Mouse (Mus musculus) spleen, postnatal 4 days (tissue): ENCODE data around the gene Lrrn1.

Experiments used
- DNase-seq, 2 experiments: peaks; one replicate each; pipeline ENCODE4 v3.0.0; 2022; ENCODE audit warnings: low spot score in 2 of 2

The Lrrn1 gene

DNA sequence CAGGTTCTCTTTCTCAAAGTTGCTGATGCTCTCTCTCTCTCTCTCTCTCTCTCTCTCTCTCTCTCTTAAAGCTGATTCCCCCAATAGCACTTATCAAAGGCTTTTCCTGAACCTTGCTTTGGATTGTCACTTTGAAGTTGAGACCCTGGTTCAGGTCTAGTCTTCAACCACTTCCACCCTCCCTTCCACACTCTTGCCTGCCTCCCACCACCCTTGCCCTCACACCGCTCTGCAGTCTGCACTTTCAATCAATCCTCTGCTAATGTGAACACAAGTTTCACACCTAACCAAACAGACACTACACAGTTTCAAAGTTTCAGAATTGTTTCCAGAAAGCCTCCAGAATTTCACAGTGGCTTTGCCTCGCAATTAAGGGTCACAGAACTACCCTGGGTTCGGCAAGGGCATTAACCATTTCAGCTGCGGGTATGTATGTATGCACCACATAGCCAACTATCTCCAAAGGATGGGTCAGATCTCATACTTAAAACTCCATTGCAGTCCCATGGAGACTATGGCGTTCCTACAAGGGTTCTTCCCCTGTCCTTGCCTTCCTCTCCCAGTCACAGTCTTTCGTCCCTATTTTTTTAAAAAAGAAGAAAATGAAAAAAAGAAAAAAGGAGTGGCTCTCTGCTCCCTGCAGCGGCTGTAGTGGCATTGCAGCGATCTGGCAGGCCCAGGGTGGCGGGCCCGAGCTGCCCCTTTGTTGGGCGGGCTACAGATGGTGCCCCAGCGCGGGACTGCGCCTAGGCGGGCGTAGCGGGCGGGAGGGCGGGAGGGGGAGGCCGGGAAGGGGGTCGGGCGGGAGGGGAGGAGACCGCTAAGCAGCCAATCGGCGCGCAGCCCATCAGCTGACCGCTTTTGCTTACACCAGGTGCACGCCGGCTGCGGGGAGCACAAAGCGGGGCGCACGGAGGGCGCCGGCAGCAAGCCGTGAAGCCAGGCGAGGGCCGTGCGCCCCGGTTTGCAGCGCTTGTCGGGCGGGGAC is at the start of gene Lrrn1:
TSS of gene Lrrn1 (plus strand) at position 892 of the 988 bp plus-strand sequence.
- DNase-seq, result no peak

DNA sequence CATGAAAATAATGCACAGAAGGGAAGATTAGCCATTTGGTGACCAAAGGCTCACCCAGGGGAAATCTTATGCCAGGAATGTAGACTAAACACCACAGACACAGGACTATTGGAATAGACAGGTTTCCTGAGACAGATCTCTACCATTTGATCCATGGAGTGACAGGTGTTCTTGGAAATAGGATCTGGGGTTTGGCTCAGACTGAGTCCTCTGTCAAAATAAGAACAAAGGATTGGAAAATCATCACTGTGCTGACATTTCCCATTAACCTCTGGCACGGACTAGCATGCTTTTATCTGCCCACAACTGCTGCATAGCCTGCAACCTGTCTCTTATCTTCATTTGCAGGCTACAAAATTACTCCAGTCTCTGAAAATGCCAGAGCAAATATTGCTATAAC is 35.1 kb upstream of the Lrrn1 start:
- no peak for DNase-seq

DNA sequence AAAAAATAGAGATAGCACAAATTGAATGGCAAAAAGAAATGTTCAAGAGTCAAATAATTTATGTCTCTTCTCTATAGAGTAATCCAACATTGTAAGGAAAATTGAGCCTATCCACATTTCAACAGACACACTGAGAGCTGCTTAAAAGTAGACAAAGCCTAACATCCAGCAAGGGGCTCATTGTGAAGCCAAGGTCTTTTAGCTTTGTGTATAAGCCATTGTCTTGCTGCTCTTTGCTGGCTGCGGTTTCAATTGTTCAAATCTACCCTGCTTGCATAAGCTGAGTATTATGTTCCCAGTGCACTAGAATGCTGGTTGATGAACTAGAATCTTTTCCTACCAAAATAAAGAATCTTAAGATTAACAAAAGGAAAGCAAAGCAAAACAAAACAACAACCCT is 33.7 kb upstream of the Lrrn1 start:
- no peak for DNase-seq

DNA sequence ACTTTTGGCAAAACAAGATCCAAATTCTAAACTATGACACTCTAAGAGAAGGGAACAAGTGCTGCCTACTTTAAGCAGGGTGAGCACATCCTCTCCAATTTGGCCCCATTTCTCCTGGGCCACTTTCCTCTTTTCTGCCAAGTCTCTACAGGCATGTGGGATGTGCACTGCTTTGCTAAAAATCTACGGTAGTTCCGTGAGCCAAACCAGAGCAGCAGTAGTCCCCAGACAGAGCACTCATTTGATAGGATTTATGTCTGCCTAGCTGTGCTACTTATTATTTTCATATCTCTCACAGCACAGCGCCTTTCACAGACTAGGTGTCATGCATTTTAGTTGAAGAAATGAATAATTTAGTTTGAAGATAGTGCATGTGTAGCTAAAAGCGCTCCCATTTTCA is 15.9 kb upstream of the Lrrn1 start:
- DNase-seq, result no peak

DNA sequence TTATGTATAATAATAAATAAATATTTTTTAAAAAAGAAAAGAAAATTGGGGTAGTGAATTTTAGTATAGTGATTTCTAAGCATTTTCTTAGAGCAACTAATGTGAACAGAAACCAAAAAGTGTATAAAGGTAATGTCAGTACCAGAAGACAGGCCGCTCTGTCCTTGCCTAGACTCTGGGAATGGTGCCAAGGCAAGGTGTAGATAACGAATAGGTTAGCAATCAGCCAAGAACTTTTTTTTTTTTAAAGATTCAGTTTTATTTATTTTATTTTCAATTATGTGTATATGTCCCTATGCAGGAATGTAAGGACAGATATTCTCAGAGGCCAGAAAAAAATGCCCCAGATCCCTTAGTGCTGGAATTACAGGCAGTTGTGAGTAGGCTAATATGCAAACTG is 5.6 kb upstream of the Lrrn1 start:
- no peak for DNase-seq

DNA sequence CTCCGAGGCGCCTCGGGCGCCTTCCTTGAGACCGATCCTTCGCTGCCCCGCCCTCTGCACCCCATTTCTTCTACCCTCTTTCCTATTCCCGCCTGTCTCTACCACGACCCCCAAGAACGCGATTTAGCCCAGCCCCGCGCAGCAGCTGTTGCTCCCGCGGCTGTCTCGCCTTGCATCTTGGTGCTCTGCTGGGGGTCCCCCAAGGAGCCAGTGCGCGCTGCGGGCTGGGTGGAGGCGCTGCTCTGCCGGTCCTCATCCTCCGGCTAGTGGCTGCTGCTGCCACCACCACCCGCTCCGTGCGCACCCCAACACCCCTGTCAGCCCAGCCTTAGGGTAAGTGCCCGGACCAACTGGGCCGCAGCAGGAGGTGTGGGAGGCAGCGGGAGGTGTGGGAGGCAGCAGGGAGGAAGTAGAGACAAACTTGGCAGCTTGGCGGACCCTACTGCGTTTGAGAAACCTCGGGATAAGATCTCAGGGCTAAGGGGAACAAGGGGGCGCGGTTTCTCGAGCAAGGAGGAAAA is 403 bp downstream of the Lrrn1 start:
- DNase-seq, result no peak

DNA sequence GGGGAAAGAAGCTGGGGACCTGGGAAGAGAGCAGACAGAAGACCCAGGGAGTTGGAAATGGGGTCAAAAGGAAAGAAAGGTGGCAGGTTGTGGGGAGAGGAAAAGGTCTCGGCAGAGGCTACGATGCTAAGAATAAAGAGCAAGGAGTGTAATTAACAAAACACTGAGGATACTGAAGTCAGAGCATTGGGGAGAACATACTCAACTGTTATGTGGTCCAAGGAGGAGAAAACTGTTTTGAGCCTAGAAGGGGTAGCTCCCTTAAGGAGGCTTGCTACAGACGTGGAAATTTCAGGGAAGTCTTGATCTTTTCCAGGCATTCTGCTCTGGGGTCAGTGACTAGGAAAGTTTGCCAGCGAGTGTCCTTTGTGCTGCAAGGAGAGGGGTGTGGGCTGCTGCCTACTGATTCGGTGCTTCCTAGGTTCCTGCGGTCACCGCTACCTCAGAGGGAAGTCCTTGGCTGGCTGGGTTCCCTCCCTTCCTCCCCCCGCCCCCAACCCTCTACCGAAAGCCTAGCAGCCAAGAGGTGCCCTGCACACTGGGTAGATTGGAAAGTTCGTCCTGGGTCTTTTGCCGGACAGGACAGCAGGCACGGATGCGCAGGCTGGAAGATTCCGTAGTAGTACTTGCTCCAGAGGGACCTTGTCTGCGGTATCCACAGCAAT is 1.2 kb downstream of the Lrrn1 start:
- no peak for DNase-seq

DNA sequence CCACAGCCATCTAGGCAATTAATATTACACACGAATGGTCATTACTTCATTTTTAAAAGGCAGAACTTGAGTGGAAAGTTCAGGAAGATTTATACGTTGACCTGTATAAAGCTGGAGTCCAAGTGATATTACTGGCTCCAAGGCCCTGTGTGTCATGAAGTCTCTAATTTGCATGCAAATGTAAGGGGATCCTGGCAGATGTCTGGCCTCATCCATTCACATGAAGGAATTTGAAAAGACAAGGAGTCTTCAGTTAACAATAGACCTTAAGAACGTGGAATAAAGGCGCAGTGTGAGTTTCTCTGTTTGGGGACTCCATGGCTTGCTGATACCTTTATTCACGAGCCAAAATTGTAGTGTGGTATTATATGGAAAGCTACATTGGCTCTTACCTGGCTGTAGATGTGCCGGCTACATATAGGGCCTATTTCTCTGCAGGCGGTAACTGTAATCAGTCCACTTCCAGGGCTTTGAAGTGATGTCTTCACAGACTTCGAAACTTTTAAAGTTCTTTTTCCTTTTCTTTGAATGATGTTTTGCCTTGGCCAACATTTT is 2.0 kb downstream of the Lrrn1 start:
- no peak for DNase-seq

DNA sequence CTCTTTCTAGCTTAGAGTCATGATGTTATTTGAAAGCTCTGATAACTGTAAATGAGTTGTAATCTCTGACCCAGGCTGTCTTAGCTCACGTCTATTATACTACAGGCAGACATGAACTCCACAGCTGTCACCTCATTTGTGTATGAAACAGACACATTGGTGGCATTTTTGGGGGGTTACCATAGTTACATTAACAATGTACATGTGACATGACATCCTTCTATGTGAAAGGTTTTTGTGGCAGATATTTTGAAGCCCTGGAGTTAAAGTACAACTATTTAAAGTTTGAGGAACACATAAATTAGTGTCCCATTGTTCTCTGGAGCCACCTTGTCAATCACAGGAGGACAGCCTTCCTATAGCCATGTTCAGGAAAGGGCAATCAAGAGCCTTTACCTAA is 5.0 kb downstream of the Lrrn1 start:
- DNase-seq, result no peak

DNA sequence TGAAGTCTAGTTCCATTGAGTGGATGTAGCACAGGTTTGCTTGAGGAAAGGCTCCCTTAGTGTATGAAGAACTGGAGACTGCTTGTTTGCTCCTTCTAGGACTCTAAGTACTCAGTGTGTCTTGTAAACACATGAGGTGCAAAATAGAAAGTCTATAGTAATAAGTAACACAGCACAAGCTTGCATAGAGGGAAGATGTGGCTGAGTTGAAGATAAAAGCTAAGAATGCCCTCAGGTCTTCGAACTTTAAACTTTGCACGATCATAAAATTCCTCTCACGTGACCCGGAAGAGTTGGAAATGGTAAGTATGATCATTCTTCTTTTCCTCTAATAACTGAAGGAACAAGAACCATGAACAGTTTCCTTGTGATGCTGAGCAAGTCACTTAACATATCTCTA is 7.1 kb downstream of the Lrrn1 start:
- no peak for DNase-seq

DNA sequence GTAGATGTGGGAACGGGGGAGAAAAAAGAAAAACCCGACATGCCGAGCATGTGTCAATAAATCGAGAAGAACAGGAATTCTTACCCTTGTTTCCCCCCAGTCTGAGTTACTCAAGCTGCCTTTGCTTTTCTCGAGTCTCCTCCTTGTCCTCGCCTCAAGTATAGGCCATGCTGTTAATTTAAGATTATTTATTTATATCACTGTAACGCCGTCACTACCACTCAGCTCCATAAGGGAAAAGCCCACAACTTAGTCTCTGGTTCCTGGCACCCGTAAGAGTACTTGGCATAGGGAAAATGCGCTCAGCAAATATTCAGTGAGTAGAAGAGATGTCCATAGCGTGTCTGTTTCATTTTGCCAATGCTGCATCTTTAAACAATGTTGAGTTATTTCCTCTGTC is 11.7 kb downstream of the Lrrn1 start:
- no peak for DNase-seq

DNA sequence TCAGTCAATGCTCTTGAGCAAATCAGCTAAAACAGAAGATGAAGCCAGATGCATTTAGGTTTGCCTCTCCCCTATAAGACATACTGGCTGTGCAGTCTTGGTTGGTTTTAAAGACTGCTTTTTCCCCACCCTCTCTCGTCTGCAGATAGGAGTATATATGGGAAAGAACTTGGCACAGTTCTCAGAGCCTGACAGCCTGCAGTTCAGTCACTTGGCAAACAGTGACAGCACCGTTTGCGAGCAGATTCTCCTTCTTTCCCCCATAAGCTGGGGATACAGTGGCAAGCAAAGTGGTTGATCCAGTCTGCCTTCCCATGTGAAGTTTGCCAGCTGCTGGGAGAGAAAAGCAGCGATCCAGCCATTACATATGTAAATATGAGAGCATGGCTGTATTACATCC is 12.3 kb downstream of the Lrrn1 start:
- DNase-seq, result no peak

DNA sequence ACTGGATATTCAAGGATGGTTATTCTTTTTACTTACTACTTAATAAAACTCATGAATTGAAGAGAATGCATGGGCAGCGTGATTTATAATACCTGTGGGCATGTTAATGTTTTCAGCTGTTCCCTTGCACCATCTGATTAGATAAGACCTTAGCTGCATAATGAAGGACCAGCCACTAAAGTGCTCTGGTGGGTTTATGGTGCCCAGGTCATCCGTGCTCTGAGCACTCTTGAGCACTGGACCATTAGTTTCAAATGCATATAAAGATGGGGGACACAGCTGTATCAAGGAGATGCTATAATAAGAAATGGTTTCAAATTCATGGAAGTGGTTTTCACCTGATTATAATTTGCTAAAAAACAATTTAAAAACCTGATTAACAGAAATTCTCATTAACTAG is 16.7 kb downstream of the Lrrn1 start:
- DNase-seq, result no peak

DNA sequence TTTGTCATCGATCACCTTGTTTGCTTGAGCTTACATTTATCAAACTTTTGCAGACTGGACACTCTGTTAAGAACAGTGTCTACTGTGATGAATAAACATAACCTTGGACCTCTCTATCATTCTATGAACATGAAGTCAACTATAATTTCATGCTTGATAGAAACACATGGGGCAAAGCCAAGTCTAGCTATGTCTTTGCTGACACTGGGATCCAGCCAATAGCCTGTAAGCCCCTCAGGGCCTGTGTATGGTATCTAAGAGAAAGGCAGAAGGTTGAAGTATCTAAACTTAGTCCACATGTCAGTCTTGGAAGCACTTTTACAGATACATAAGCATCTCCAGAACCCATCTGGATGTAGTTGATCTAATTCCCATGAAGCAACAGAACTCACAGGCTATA is 22.9 kb downstream of the Lrrn1 start:
- no peak for DNase-seq

DNA sequence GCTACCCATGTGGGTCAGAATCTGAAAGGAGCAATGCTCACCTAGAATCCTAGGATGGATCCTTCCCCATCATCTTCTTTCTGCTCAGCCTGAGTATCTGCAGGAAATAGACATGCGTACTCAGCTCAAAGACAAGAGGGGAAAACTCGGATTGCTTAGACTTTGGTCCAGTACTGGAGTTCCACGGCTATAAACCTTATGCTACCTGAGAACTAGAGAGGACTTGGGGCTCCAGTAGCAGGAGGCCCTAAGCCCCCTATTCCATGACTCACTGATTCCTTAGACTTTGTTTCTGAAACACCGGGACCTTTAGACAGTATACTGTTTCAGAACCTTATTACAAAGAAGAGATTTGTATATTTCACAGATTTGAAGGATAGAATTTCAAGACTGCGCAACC is 25.8 kb downstream of the Lrrn1 start:
- DNase-seq, result no peak

DNA sequence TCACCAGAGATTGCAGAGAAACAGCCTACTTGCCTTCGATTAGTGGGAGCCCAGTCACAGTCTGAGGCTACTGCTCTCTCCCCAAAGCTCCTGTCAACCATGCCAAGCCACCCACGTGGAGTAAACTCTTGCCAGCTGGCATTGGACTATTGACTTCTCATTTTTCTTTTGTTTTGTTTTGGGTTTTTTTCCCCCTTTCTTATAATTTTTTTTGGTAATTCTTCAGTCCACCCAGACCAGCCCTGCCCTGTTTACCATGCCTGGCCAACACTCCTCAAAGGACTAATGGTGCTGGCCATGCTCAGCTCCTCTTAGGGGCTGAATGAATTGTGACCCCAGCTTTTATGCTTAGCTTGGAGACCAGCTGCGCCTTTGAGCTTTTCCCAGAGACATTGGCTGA is 27.4 kb downstream of the Lrrn1 start:
- no peak for DNase-seq

DNA sequence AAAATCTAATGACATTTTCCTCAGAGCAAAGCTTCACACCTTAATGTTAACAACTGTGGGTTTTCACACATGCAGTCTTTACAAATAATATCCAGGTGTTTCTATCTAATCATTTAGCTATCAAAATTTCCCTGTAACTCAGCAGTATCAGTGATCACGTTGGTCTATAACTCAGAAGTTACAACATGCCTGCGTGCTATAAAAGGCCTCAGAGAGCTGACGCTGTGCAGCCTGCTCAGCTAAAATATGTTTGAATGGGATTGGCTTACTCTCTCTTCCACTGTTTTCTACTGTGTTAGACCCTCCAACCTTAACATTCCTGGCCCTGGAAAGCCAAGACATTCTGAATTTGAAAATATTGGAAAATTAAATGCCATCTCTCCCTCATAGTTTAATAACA is 28.2 kb downstream of the Lrrn1 start:
- DNase-seq, result no peak

DNA sequence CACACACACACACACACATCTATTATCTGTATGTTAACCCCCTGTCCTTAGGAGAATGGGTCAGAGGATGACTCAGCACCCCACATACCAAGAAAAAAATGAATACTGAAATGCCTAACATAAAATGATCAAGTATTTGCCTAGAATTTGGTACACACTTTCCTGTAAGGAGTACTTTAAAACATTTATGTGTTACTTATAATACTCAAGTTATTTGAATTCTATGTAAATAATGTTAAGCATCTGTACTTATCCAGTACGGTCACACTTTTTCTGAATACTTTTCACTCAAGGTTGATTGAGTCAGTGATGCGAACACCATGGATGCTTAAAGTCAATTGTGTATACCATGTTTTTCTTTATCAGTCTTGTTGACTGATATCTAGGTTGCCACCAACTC is 32.7 kb downstream of the Lrrn1 start:
- DNase-seq, result no peak

DNA sequence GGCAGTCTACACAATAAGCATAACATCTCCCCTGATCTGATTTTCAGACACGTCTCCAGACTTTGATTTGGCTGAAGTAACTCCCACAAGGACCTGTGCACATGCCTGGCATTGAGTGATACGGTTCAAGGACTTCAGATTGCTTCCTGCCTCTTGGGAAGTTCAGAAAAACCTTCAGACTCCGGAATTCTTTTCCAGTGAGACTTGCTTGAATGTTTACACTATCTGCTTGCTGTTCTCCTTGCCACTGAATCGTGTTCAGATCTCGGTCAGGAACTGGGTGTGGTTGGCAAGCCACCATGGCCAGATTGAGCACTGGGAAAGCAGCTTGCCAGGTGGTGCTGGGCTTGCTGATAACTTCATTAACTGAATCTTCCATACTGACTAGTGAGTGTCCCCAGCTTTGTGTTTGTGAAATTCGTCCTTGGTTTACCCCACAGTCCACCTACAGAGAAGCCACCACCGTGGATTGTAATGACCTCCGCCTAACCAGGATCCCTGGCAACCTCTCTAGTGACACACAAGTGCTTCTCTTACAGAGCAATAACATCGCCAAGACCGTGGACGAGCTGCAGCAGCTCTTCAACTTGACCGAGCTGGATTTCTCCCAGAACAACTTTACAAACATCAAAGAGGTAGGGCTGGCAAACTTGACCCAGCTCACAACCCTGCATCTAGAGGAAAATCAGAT is 37.5 kb downstream of the Lrrn1 start:
- no peak for DNase-seq

DNA sequence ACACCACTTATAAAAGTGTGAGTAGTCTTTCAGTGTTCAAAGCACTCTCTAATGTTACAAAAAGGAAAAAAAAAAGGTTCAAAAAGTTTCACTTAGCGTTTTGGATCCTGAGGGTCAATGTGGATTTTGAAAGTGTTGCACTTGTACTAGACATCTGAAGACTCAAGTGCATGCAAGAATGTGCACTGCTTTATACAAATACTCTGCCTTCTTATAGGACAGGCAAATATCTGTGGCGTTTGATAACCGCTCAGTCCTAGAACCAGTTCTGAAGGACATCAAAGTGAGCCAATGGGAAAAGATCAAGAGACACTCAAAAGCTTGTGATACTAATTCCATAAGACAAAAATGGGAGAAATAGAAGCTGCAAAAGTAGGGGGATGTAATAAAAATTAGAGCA is 45.0 kb downstream of the Lrrn1 start:
- DNase-seq, result no peak

DNA sequence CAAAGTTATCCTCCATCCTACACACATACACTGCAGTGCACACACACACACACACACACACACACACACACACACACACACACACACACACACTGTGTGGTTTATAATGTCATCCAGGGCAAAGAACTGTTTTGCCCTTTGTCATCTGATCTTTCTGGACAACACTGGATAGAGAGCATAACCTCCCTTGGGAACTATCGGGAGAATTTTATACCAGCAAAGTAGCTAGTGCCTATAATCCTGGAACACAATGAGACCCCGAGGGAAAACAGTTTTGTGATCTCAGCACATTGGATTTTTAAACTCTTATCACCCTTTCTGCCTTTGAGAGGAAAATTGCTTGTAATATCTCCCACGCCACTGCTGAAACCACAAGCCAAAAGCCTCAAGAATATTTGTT is 45.8 kb downstream of the Lrrn1 start:
- DNase-seq, result no peak

DNA sequence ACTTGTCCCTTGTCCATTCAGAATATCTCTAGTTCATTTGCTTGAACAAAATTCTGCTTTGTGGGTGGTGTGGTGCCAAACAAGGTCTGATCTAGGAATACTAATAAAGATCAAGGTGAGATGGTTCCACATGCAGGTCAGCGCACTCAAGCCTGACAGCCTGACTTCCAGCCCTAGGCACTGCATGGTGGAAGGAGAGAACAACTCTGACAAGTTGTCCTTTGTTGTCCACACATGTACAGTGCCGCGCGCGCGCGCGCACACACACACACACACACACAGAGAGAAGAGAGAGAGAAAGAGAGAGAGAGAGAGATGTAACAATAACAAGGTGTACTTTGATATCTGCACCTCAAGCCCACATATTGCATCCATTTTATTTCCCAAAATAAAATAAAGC is 47.7 kb downstream of the Lrrn1 start:
- no peak for DNase-seq
